12 mouse cellular contexts compared by ENCODE assay signal in genomic region chr4:130873440-130873839, GRCm38 (mm10). TPM values are rescaled to one million over a fixed set of nuclear protein-coding genes. Genes with fewer than 3 reads are reported as not detected.
DNase-seq lines count a peak whose midpoint lies in the region; TF ChIP-seq lines count a peak whose summit lies in the region.
"Had no signal": no experiment of that assay in that cellular context is flagged by ENCODE, and none has a peak within 500 bp of the region (broad histone marks: within the 10 kb centered on the region; RNA-seq: fewer than 3 reads in every experiment).

No protein-coding gene starts in this region.

- no peak overlapping the region for H3K27ac ChIP-seq in left cerebral cortex, adult 2 months
- no peak overlapping the region for H3K27ac ChIP-seq in thymus, adult 2 months (ENCODE audit: control insufficient read depth, insufficient read depth, low read length)
- H3K27ac ChIP-seq: embryonic facial prominence, embryonic 15.5 days; limb, embryonic 15.5 days had no signal

- intact Hi-C loops in left cerebral cortex, adult 2 months (cut with DNase I): no loop called here

- H3K4me1 ChIP-seq in thymus, adult 2 months (replicated peaks; ENCODE audit: control insufficient read depth, insufficient read depth, low read length): no peaks in the 10 kb centered on the region

- no peaks in the 10 kb centered on the region for H3K36me3 ChIP-seq in thymus, adult 2 months (ENCODE audit: control insufficient read depth, insufficient read depth, low read length)
- H3K36me3 ChIP-seq: embryonic facial prominence, embryonic 15.5 days; limb, embryonic 15.5 days had no signal

- TF ChIP-seq CTCF in left cerebral cortex, adult 2 months (IDR thresholded peaks at IDR 0.05): peak; percentile 35
- TF ChIP-seq CTCF in thymus, adult 2 months (IDR thresholded peaks at IDR 0.05; ENCODE audit: borderline replicate concordance, control insufficient read depth, extremely low read depth, insufficient read depth, low read length, poor library complexity): peak; percentile 25; the same call in 1 of the 2 replicates

- no peaks in the 10 kb centered on the region for H3K27me3 ChIP-seq in thymus, adult 2 months (ENCODE audit: control insufficient read depth, insufficient read depth, low read length)
- H3K27me3 ChIP-seq: embryonic facial prominence, embryonic 15.5 days had no signal

- no peak for TF ChIP-seq POLR2A in thymus, adult 2 months (IDR thresholded peaks at IDR 0.05; ENCODE audit: control insufficient read depth, extremely low read depth, insufficient read depth, low read length, poor library complexity)

- 87% methylated on average over 5 of the region's 5 CpGs for WGBS in thymus, adult 2 months

- DNase-seq in cerebellum, postnatal 10 days: peak; percentile 59 to 68
- no peak for DNase-seq in cerebellum, adult 18-20 months
- DNase-seq in left cerebral cortex, adult 2 months (ENCODE audit: extremely low spot score in 1 of 2, low spot score in 2 of 2): no peak
- no peak for DNase-seq in left cerebral cortex, adult 18-20 months (ENCODE audit: low spot score in 2 of 2)
- no peak for DNase-seq in thymus, adult 2 months
- DNase-seq in thymus, adult 18-20 months: no peak
- DNase-seq in testis, postnatal 10 days (ENCODE audit: low spot score): peak; percentile 74
- DNase-seq in right cerebral cortex, adult 18-20 months: no peak
- DNase-seq: kidney, postnatal 25 days; layer of hippocampus, postnatal 36 days had no signal

- no peak overlapping the region for H3K4me3 ChIP-seq in left cerebral cortex, adult 2 months
- H3K4me3 ChIP-seq in thymus, adult 2 months (ENCODE audit: control insufficient read depth, insufficient read depth, low read length): no peak overlapping the region
- H3K4me3 ChIP-seq: embryonic facial prominence, embryonic 15.5 days; limb, embryonic 15.5 days had no signal

RNA-seq across cellular contexts. Expression of gene Laptm5, which starts 39.5 kb away (rescaled TPM):
- total RNA-seq in left cerebral cortex, adult 2 months (2021): 10 to 100 TPM; 32.1 to 33.9 TPM
- 10 to 100 TPM; 34.2 to 35.2 TPM for total RNA-seq in left cerebral cortex, adult 18-20 months (2021)
- 1,867 and 1,969 TPM in 2 replicates for polyA plus RNA-seq in thymus, adult 2 months (2012; rRNA removed)

Comparison
In these comparisons a context has a peak if more than half of its experiments do, and no peak if none do; other contexts are left out.
1. DNase-seq: peak in cerebellum, postnatal 10 days (2 of 2) and testis, postnatal 10 days (single experiment); none in cerebellum, adult 18-20 months (0 of 2), left cerebral cortex, adult 2 months (0 of 2), left cerebral cortex, adult 18-20 months (0 of 2), thymus, adult 2 months (single experiment), thymus, adult 18-20 months (0 of 2) and right cerebral cortex, adult 18-20 months (single experiment).